Mouse (Mus musculus) gastrocnemius, adult 8-10 months (tissue): ENCODE results near the gene Kcnk10. TPM values are rescaled to one million over a fixed set of nuclear protein-coding genes. Genes with fewer than 3 reads are reported as not detected.

Source experiments
- DNase-seq, 2 experiments: peaks; one replicate each; pipeline ENCODE4 v3.0.0; 2022; ENCODE audit warnings: low spot score in 2 of 2
- total RNA-seq, 4 experiments: library from RNA; stranded (reverse); gene quantifications; 2 replicates each; pipeline ENCODE4 v1.2.4; 2022

Kcnk10 gene
- total RNA-seq, 4 experiments from 2014 or later = not detected

- DNase-seq = no peak
Observed at GRCm38 (mm10) chr12:98409580-98409979, 168.5 kb downstream of the Kcnk10 start.

GRCm38 (mm10) chr12:98406598-98406997 lies 171.5 kb downstream of the Kcnk10 start:
- DNase-seq = no peak

- no peak for DNase-seq
Observed at GRCm38 (mm10) chr12:98406076-98406475, 172.0 kb downstream of the Kcnk10 start.

- no peak for DNase-seq
Observed at GRCm38 (mm10) chr12:98396586-98396985, 181.5 kb downstream of the Kcnk10 start.

GRCm38 (mm10) chr12:98394115-98394514 lies 184.0 kb downstream of the Kcnk10 start:
- DNase-seq = no peak

- no peak for DNase-seq
Observed at GRCm38 (mm10) chr12:98391347-98391746, 186.8 kb downstream of the Kcnk10 start.

GRCm38 (mm10) chr12:98389618-98390017 lies 188.5 kb downstream of the Kcnk10 start:
- no peak for DNase-seq

Other genes starting within 250 kb of the Kcnk10 start
- 1 to 10 TPM; 3.0 to 4.0 (median 3.4) TPM for gene Spata7, start 49.8 kb upstream of the Kcnk10 start, total RNA-seq
- 10 to 100 TPM; 35.2 to 44.5 (median 39.7) TPM for gene Ptpn21, start 159.1 kb upstream of the Kcnk10 start, total RNA-seq
- 10 to 100 TPM; 46.7 to 55.3 (median 49.1) TPM for gene Zc3h14, start 168.7 kb upstream of the Kcnk10 start, total RNA-seq